Mouse (Mus musculus): ENCODE results near the gene Col6a6. TPM values are rescaled to one million over a fixed set of nuclear protein-coding genes. Genes with fewer than 3 reads are reported as not detected.
"Not testable (repeated sequence)": the region's sequence is repeated elsewhere in the genome, so short reads cannot be mapped to it uniquely, and the experiment has no call there.

Col6a6 gene
- 0.02 TPM in 2 replicates for polyA plus RNA-seq (2016; fragmentation: Nextera tagmentation; extraction: Ambion mirVana)

DNA sequence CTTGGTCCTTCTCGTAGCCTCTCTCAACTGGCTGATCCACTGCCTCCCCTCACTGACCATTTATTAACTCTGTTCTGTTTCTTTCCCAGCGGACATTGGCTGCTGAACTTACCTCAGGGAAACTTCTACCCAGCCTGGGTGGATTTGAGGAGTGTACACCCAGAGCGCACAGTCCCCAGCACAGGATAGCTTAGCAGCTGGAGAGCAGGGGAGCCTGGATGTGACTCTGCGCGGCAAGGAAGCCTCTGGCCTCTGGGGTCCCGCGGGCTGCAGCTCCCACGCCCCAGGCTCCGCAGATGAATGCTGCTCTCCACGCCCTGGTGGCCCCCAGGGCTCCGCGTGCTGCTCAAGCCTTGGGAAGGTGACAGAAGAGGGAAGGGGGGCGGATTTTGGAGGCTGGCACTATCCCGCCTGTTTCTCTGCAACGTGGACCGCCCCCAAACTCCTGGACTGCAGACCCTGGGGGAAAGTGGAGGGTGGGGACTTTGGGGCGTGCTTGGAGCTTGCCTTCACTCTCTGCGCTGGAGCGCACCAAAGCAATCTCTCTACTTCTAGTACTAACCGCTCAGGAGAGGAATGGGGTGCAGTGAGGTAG is at the start of gene Col6a6:
Col6a6 (minus strand) TSS at position 370 of the 595 bp plus-strand sequence.
- Histone ChIP-seq H3K9me3 (no peaks in the 10 kb centered on the region), H3K36me3 (replicated peaks) (no peaks in the 10 kb centered on the region), H3K27me3 (ENCODE audit: poor library complexity, severe bottlenecking) (peaks cover 27% of the 10 kb centered on the region), H3K4me3 (peak within 1 kb of the TSS; percentile 29), H3K27ac (peak within 1 kb of the TSS; percentile 63), H3K4me1 (peaks cover 9% of the 10 kb centered on the region)
- 20% methylated on average over 20 of the region's 20 CpGs for WGBS
- no peak for DNase-seq (ENCODE audit: extremely low spot score, low spot score)

DNA sequence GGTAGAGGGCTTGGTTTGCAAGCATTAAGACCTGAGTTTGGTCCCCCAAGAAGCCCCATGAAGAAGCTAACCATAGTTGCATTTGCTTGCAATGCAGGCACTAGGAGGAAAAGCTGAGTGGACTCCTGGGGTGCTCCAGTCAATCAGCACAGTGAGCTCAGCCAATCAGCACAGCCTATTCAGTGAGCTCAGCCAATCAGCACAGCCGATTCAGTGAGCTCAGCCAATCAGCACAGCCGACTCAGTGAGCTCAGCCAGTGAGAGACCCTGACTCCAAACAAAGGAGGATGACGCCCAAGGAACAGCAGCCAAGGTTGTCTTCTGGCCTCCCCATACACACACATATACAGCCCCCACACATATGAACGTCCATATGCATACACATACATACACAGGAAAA is 48.2 kb upstream of the Col6a6 start:
- no peaks in the 10 kb centered on the region for H3K27me3 ChIP-seq (ENCODE audit: poor library complexity, severe bottlenecking)
- H3K36me3 ChIP-seq (replicated peaks) = no peaks in the 10 kb centered on the region
- DNase-seq (ENCODE audit: extremely low spot score, low spot score) = no peak
- no peaks in the 10 kb centered on the region for H3K4me1 ChIP-seq
- WGBS = 90% methylated on average over 4 of the region's 4 CpGs
- H3K27ac ChIP-seq = no peak overlapping the region
- no peak overlapping the region for H3K4me3 ChIP-seq
- H3K9me3 ChIP-seq = no peaks in the 10 kb centered on the region

DNA sequence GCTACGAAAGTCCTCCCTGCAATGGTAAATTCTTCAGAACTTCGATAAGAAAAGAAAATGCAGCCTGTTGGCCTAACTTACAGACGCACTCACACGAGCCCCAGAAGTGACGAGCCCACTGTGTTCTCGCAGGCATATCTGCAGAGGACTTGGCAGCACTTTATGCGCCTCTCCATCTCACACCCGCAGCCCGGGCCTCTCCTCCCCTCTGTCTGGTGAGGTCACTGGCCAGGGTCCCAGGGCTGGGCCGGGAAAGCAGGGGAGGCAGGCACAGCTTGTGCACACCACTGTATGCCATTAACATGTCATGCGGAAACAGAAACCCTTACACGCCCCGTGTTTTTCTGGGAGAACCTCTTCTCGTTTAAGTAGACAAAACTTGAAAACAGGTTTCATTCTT is 43.7 kb upstream of the Col6a6 start:
- Histone ChIP-seq H3K27ac (no peak overlapping the region), H3K4me1 (no peaks in the 10 kb centered on the region), H3K9me3 (no peaks in the 10 kb centered on the region), H3K27me3 (ENCODE audit: poor library complexity, severe bottlenecking) (no peaks in the 10 kb centered on the region), H3K4me3 (no peak overlapping the region), H3K36me3 (replicated peaks) (no peaks in the 10 kb centered on the region)
- DNase-seq (ENCODE audit: extremely low spot score, low spot score) = no peak
- WGBS = 87% methylated on average over 14 of the region's 14 CpGs

DNA sequence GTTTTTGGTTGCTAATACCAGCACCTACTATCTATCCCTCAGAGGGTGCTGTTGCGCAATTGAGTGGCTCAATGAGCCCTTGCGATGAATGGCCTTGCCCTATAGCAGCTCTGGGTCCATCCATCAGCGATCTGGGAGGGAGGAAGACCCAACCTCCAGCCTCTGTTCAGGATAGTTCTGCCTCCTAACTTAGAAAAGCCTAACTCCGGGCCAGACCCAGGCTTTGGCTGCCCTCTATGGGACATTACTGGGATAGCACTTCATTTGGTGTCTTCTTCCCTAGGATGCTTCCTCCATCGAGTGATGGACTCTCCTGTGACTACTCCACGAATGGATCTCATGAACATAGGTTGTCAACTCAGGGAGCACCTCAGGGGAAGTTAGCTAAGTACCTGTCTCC is 29.8 kb upstream of the Col6a6 start:
- 21% methylated on average over 6 of the region's 6 CpGs for WGBS
- no peaks in the 10 kb centered on the region for H3K27me3 ChIP-seq (ENCODE audit: poor library complexity, severe bottlenecking)
- no peaks in the 10 kb centered on the region for H3K36me3 ChIP-seq (replicated peaks)
- DNase-seq (ENCODE audit: extremely low spot score, low spot score) = peak; percentile 48
- H3K4me1 ChIP-seq = no peaks in the 10 kb centered on the region
- no peak overlapping the region for H3K27ac ChIP-seq
- H3K9me3 ChIP-seq = no peaks in the 10 kb centered on the region
- H3K4me3 ChIP-seq = no peak overlapping the region

DNA sequence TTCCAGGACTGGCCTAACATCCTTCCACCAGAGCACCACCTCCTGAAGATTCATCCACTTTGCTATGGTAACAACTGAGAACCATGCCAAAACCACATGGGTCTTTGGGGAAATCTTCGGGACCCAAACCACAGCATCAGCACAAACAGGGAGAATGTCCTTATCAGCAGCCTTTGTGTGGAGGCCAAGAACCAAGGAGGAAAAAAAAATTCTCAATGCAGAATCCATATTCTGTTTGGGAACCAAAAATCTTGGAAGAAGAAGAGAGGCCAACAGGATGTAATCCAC is 24.8 kb upstream of the Col6a6 start:
- WGBS = 94% methylated on average over 1 of the region's 1 CpGs
- Histone ChIP-seq H3K4me3 (no peak overlapping the region), H3K4me1 (no peaks in the 10 kb centered on the region), H3K27ac (no peak overlapping the region), H3K9me3 (no peaks in the 10 kb centered on the region), H3K36me3 (replicated peaks) (no peaks in the 10 kb centered on the region), H3K27me3 (ENCODE audit: poor library complexity, severe bottlenecking) (no peaks in the 10 kb centered on the region)
- no peak for DNase-seq (ENCODE audit: extremely low spot score, low spot score)

DNA sequence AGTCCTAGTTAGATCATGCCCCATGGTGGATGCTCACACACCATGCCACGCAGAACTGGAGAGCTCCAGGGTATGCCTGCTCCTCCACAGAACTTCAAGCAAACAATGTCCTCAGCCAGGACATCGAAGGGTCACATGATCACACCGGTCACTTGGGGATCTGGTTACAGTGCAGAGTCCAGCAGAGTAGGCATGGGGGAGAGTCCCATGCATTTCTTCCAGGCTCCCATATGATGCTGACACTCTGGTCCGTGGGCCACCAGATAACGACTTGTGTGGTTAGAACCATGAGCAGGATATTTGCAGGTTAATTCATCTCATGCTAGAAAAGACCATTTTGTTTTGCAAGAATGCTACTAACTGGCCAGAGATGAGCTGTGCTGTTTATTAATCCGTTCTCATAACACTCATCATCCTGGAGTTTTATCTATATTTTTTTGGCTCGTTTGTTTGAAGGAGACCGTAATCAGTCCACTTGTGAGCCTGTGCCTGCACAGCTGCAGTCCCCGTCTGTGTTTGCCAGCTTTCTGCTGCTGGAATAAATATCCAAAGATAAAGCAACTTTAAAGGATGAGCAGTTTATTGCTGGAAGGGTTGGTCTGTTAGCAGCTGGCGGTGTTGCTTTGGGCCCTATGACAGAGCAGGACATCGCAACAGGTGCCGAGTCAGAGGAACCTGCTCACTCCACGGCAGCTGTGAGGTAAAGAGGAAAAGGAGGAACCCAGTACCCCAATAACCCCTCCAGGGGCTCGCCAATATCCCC is 24.2 kb upstream of the Col6a6 start:
- no peaks in the 10 kb centered on the region for H3K4me1 ChIP-seq
- no peak overlapping the region for H3K27ac ChIP-seq
- DNase-seq (ENCODE audit: extremely low spot score, low spot score) = no peak

DNA sequence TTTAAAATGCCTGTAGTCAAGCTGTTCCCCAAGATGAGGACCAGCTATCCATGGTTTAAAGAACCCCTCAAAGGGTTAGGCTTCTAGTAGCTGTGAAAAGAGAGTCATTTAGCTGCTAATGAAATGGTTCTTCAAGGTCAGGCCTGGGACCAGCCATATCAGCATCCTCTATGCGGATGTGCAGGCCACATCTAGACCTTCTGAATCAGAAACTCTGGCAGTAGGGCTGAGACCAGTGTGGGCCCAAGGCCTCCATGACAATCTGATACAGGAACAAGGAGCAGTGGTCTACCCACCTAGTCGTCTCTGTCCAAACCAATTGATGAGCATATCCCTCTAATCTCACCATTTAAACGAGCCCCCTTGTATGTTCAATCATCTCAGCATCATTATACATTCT is 23.1 kb upstream of the Col6a6 start:
- no peak for DNase-seq (ENCODE audit: extremely low spot score, low spot score)
- 91% methylated on average over 3 of the region's 3 CpGs for WGBS
- no peaks in the 10 kb centered on the region for H3K4me1 ChIP-seq

More for the DNA sequence above, 24.2 kb upstream of the Col6a6 start:
- no peaks in the 10 kb centered on the region for H3K36me3 ChIP-seq (replicated peaks)
- no peaks in the 10 kb centered on the region for H3K9me3 ChIP-seq
- no peak overlapping the region for H3K4me3 ChIP-seq
- no peaks in the 10 kb centered on the region for H3K27me3 ChIP-seq (ENCODE audit: poor library complexity, severe bottlenecking)
- 89% methylated on average over 14 of the region's 14 CpGs for WGBS

DNA sequence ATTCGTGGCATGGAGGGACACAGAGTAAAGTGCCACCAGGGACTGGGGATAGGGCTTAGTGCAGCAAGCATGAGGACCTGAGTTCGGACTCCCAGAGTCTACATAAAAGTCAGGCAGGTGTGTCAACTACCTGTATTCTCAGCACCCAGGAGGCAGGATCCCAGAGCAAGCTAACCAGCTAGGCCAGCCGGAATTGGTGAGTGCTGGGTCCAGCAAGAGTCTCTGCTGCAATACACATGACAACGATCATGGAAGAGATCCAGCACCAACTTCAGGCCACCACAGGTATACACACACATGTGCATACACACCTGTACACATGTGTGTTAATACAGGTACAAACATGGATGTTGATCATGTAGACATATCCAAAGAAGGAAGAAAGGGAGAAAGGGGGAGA is 20.4 kb upstream of the Col6a6 start:
- Histone ChIP-seq H3K9me3 (no peaks in the 10 kb centered on the region), H3K4me3 (no peak overlapping the region), H3K27me3 (ENCODE audit: poor library complexity, severe bottlenecking) (no peaks in the 10 kb centered on the region), H3K27ac (no peak overlapping the region), H3K36me3 (replicated peaks) (no peaks in the 10 kb centered on the region), H3K4me1 (no peaks in the 10 kb centered on the region)
- WGBS = 80% methylated on average over 4 of the region's 4 CpGs
- no peak for DNase-seq (ENCODE audit: extremely low spot score, low spot score)

More for the DNA sequence above, 23.1 kb upstream of the Col6a6 start:
- Histone ChIP-seq H3K9me3 (no peaks in the 10 kb centered on the region), H3K4me3 (no peak overlapping the region), H3K36me3 (replicated peaks) (no peaks in the 10 kb centered on the region), H3K27ac (no peak overlapping the region), H3K27me3 (ENCODE audit: poor library complexity, severe bottlenecking) (no peaks in the 10 kb centered on the region)

DNA sequence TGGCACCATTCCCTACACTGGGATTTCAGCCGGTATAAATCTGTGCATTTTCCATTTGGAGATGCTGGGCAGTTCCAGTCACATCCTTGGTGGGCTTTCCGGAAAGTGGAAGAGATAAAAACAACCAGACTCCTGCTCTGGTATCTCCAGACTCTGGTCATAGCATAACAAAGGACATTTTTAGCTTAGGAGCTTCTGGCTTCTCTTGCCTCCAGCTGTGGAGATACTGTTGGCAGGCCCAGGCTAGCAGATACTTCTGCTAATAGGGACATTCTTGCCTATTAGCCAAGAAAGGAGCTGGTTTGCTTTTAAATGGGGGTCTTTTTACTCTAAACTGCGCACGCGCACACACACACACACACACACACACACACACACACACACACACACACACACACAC is 19.3 kb upstream of the Col6a6 start:
- Histone ChIP-seq H3K4me3 (no peak overlapping the region), H3K9me3 (no peaks in the 10 kb centered on the region), H3K27ac (no peak overlapping the region), H3K36me3 (replicated peaks) (no peaks in the 10 kb centered on the region), H3K27me3 (ENCODE audit: poor library complexity, severe bottlenecking) (no peaks in the 10 kb centered on the region), H3K4me1 (no peaks in the 10 kb centered on the region)
- DNase-seq (ENCODE audit: extremely low spot score, low spot score) = no peak
- 95% methylated on average over 5 of the region's 5 CpGs for WGBS

DNA sequence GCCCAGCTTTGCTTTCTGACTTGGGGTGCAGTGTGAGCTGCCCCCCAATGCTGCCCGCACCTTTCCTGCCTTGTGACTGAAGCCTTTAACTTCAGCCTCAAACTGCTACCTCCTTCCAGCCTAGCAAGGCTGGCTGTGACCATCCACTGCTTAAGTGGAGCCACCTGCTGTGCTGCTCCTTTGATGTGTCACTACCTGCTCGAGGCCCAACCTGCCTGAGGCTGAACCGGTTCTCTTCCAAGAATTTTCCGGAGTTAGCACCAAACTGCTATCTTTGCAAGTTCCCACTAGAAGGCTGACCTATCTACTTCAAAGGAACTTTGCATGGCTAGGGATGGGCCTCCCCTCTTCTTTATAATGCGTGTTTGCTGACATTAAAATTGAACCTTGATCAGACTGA is 13.4 kb upstream of the Col6a6 start:
- not testable (repeated sequence) for H3K9me3 ChIP-seq; H3K4me3 ChIP-seq; H3K27me3 ChIP-seq (ENCODE audit: poor library complexity, severe bottlenecking); H3K4me1 ChIP-seq; H3K27ac ChIP-seq; DNase-seq (ENCODE audit: extremely low spot score, low spot score); H3K36me3 ChIP-seq (replicated peaks)
- WGBS = 65% methylated on average over 5 of the region's 5 CpGs

DNA sequence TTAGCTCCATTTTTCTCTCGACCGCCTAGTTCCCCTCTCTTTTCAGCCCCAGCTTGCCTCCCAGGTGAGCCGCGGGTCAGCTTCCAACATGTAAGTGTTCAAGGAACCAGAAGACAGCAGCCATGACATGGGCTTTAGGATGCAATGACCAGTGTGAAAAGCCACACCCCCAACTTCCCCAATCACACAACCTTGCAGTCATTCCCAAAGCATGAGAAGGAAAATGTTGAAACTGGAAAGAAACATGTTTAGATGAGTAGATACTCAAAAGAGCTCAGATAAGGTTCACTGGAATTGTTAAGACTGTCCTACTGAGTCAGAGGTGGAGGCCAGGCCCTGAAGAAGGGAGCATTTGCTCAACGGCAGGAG is 11.2 kb upstream of the Col6a6 start:
- WGBS = 86% methylated on average over 5 of the region's 5 CpGs
- no peak for DNase-seq (ENCODE audit: extremely low spot score, low spot score)
- no peak overlapping the region for H3K4me3 ChIP-seq

DNA sequence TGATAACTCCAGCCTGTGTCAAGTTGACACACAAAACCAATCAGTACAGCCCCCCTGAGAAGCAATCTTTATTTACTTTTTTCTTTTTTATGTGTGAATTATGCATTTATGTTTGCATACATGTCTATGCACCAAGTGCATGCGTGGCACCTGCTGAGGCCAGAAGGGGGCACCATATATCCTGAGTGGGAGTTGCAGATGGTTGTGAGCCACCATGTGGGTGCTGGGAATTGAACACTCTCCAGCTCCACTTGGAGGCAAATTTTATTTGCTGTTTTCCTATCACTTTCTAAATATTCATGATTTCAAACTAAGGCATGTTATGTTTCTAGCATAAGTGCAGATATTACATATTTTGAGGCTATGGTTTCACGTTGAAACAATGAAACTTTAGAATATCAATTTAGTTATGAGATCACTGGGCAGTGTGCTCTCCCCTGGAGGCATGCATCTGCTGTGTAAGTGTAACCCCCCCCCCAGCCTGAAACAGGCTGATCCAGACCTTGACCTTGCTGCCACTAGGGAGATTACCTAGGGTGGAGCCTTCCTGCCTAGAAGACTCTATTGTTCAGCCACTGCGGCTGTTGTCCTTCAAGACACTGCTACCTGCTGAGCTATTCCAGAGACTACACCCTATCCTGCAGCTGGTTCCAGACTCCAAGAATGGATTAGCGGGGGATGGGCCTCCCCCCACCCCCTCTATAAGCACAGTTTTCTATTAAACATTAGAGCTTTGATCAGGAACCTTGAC is 10.6 kb upstream of the Col6a6 start:
- Histone ChIP-seq H3K36me3 (replicated peaks) (no peaks in the 10 kb centered on the region), H3K27ac (no peak overlapping the region), H3K27me3 (ENCODE audit: poor library complexity, severe bottlenecking) (no peaks in the 10 kb centered on the region), H3K9me3 (no peaks in the 10 kb centered on the region; the same call in 1 of the 2 replicates), H3K4me3 (no peak overlapping the region), H3K4me1 (no peaks in the 10 kb centered on the region)
- DNase-seq (ENCODE audit: extremely low spot score, low spot score) = no peak
- WGBS = 85% methylated on average over 4 of the region's 4 CpGs

More for the DNA sequence above, 11.2 kb upstream of the Col6a6 start:
- Histone ChIP-seq H3K36me3 (replicated peaks) (no peaks in the 10 kb centered on the region), H3K9me3 (no peaks in the 10 kb centered on the region; the same call in 1 of the 2 replicates), H3K27me3 (ENCODE audit: poor library complexity, severe bottlenecking) (no peaks in the 10 kb centered on the region), H3K27ac (no peak overlapping the region), H3K4me1 (no peaks in the 10 kb centered on the region)

DNA sequence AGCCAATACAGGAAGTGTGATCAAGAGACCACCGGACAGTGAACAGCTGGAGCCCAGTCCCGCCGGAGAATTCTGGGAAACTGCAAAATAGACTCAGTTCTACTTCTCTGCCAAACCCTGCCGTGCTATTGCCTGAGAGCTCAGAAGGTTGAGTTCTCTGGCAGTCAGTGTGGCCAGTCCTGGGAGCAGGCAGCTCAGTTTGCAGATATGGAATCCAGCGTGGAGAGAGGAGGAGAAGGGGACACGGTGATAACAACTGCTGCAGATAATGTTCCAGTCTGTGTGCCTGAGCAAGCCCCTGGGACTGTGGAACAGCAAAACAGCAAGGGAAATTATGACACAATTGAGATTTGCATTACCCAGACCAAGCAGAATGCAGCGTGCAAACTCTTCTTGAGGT is 7.6 kb upstream of the Col6a6 start:
- DNase-seq (ENCODE audit: extremely low spot score, low spot score) = no peak
- H3K4me3 ChIP-seq = no peak overlapping the region
- H3K4me1 ChIP-seq = no peaks in the 10 kb centered on the region
- no peaks in the 10 kb centered on the region for H3K27me3 ChIP-seq (ENCODE audit: poor library complexity, severe bottlenecking)
- H3K9me3 ChIP-seq = no peaks in the 10 kb centered on the region; the same call in 1 of the 2 replicates
- H3K36me3 ChIP-seq (replicated peaks) = no peaks in the 10 kb centered on the region
- no peak overlapping the region for H3K27ac ChIP-seq
- WGBS = 88% methylated on average over 7 of the region's 7 CpGs

All from forebrain, embryonic 10.5 days (tissue).